Mouse (Mus musculus) lung, postnatal 0 days (tissue): ENCODE results near the gene C87436.

Experiments
- CTCF ChIP-seq: IDR thresholded peaks from 2 replicates; pipeline ENCODE4 v1.5.1; 2016; ENCODE audit warnings: antibody characterized with exemption, mild to moderate bottlenecking
- EP300 ChIP-seq: IDR thresholded peaks from 2 replicates; pipeline ENCODE4 v1.6.1; 2016; ENCODE audit warnings: antibody characterized with exemption, mild to moderate bottlenecking, control low read depth

DNA sequence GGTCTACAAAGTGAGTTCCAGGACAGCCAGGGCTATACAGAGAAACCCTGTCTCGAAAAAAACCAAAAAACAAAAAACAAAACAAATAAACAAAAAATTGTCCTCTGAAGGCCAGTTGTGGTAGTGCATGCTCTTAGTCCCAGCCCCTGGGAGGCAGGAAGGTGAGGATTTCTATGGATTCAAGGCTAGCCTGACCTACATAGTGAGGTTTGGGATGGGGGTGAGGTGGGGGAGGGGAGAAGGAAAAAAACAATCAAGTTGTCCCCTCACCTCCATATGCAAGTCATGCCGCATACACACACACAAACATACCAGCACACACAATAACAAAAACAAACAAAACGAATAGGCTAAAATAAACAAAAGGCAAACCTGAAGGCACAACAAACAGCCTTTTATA, 70.6 kb downstream of the C87436 start:
- TF ChIP-seq CTCF = no peak
- no peak for TF ChIP-seq EP300
